Mouse (Mus musculus): ENCODE measurements at regions not wholly inside any gene's neighbourhood (a gene's known extent, or its start where the extent isn't known, plus 50 kb on each side); places are given as distances from the start of the nearest gene placed in this dataset.

DNA sequence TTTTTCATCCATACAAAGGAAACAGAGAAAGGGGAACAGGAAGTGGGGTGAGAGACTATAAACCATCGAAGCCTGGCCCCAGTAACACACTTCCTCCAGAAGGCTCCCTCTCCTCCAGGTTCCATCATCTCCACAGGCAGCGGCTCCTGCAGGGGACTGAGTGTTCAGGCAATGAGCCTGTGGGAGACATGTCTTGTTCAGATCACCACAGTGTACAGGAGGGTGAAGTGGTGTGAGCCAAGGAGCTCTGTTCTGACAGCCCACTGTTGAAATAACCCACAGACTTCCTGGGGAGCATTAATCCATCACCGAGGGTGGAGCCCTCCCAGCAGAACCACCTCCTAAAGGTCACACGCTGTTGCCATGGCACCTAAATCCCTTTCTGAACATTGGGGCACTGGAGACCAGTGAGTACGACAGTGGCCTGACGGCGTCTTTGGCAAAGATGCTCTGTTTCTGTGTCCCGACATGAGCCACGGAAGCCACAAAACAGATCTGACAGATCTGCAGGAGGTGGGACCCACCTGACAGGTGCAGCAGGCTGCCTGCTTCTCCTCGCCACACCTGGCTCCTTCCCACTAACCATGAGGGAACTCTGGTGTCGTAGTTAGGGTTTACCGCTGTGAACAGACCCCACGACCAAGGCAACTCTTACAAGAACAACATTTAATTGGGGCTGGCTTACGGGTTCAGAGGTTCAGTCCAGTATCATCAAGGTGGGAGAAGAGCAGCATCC lies 60.9 kb downstream of the Psmg1 start:
- DNase-seq (ENCODE audit: low spot score in 2 of 2), result no peak

DNA sequence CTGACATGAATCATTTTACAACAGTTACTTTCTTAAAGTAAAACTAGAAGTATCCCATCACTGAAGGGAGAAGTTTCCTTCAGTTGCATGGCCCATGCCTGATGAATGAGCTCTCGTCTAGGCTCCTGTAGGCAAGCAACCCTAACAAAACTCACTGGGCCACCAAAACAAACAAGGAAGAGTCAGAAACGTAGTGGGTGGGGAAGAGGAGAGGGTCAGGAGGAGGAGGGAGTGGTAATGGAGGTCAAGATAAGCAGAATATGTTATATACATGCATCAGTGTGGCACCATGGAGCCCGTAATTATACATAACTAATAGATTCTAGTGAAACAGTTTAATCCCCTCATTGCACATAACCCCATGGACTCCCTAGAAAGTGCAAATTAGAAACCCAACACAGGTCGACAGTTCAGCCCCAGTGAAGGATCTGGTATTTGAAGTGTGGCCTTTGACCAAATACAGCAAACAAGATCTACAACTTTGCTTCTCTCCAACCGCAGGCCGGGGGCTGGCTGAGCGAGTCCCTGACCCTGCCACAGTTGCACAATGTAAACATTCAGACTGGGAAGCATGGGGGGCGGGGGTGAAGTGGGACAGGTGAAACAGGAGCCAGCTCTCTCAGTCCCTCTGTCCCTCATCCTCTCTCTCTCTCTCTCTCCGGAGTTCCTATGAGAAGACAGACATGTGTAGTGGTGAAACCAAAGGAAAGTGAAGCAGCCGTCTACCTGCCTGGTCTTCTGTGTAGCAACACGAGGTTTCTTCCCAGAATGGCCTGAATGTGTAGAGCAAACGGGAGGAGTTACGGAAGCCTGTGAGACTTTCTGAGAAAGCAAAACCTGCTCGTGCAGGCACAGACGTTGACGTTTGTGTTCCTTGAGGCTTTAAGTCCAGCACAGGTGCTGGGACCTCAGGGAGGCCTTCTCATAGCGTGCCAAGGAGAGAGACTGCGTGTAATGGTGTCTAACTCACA lies 62.2 kb downstream of the Psmg1 start:
- no peak for DNase-seq (ENCODE audit: low spot score in 2 of 2)

GRCm38 (mm10) chr16:95926558-95926957 lies 64.2 kb downstream of the Psmg1 start:
- DNase-seq (ENCODE audit: low spot score in 2 of 2), result no peak

GRCm38 (mm10) chr16:95924716-95925115 lies 66.0 kb downstream of the Psmg1 start:
- no peak for DNase-seq (ENCODE audit: low spot score in 2 of 2)

DNA sequence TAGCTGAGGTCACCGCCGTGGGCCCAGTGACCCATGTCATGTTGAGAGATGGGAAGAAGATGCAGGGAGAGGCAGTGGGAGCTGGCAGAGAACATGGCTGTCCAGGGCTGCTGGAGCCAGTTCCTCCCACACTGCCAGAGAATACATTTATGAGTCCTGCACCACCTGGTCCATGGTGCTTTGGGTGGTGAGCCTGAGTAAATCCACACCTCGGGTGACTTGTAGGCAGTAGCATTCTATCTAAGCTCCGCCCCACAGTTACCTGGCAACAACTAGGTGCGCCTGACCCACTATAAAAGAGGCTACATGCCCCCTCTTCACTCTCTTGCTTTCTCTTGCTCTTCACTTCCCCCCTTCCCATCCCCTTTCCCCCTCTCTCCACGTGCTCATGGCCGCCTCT lies 66.8 kb downstream of the Psmg1 start:
- no peak for DNase-seq (ENCODE audit: low spot score in 2 of 2)

GRCm38 (mm10) chr16:95922369-95922934 lies 68.3 kb downstream of the Psmg1 start:
- no peak for DNase-seq (ENCODE audit: low spot score in 2 of 2)

GRCm38 (mm10) chr16:95921169-95921568 lies 69.6 kb downstream of the Psmg1 start:
- no peak for DNase-seq (ENCODE audit: low spot score in 2 of 2)

- no peak for DNase-seq (ENCODE audit: low spot score in 2 of 2)
These were observed 71.9 kb downstream of the Psmg1 start for GRCm38 (mm10) chr16:95918651-95919425.

DNA sequence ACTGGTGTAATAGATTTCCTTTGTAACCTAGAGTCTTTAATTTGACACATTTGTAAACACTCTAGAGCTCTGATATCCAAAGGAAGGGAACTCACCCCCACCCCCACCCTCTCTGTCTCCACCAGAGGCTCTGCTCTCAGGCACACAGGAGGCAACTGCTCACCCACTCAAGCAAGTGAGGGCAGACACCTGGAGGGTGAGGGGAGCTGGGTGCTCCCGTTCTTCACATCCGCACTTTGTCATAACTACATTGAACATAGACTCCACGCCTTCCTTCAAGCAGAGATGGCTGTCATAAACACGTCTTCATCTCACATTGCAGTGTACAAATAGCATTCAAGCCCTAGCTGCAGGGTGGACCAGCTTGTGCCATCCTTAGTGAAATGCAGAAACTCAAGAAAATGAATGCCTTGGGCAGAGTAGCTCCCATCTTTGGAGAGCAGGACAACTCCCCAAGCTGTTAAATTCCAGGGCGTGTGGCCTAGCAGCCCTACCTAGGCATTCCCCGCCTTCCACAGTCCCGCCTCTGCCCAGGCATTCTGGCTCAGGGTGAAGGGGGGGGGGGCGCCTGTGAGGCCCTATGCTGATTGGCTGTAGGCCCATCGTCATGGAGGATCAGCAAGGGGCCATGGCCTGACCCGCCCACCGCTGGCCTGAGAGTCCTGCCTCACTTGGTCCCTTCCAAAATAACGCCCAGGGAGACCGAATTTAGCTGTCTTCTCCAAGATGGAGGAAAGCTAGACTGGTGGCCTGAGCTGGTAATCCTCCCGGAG lies 72.9 kb downstream of the Psmg1 start:
- no peak for DNase-seq (ENCODE audit: low spot score in 2 of 2)

- no peak for DNase-seq (ENCODE audit: low spot score in 2 of 2)
These were observed 76.9 kb downstream of the Psmg1 start for GRCm38 (mm10) chr16:95913879-95914278.

DNA sequence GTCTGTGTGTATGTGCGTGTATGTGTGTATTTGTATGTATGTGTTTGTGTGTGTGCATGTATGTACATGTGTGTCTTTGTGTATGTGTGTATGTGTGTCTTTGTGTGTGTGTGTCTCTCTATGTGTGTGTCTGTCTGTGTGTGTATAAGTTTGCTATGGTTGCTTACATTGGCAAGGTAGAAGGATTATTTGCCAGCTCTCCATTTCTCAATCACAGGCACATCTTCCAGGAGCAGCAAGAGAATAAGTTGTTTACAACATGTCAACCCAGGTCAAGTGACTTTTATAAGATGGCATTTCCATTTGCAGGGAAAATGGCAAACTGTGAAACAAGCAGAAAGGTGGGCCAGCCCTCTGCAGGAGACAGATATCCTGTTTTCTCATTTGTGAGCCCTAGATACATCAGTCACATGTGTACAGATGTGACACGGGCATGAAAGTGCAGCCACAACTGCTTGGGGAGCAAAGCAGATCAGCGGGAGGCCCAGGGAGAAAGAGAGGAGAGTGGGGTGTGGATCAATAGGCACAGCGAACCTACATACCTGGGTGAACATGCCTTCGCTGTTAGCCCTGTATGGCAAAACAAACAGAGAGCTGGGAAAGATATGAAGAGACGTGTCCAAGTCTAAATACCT lies 86.1 kb downstream of the Psmg1 start:
- DNase-seq (ENCODE audit: low spot score in 2 of 2), result no peak

DNA sequence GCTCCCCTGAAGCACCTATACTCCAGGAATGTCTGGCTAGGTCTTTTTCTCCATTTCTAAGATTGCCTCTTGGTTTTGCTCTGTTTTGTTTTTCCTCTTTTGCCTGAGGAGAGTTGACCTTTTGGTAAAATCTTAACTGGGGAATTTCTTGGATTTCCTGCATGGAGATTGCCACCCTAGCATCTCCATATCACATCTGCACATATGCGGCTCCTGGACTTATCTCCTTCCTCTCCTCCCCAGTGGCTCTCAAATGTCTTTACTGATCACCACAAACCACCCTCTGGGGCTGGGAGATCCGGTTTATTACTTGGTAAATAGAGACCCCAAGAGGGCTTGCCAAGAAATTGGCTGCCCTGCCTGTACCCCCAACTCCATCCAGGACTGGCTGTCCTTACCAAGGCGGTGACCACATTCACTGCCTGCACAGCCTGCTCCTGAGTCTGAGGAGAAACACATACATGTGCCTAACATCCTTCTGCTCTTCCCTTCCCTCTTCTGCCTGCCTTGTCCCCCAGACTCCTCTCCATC lies 87.3 kb downstream of the Psmg1 start:
- DNase-seq (ENCODE audit: low spot score in 2 of 2), result no peak

GRCm38 (mm10) chr16:95902177-95902576 lies 88.6 kb downstream of the Psmg1 start:
- no peak for DNase-seq (ENCODE audit: low spot score in 2 of 2)

DNA sequence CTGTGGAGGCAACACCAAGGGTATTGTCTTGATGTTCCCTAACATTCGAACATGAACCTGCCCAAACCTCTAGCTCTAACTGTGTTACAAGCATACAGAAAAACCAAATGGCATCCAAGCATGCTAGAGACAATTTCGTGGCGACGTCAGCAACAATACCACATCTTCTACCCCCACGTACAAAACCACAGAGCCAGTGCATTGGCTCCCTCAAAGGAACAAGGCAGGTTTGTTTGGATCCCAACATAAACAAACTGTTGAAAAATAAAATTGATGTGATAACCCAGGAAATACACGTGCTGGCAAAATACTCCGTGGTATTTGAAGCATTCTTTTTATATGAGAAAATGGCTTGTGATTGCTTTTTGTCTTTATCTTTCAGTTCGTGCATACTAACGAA lies 89.4 kb downstream of the Psmg1 start:
- no peak for DNase-seq (ENCODE audit: low spot score in 2 of 2)

GRCm38 (mm10) chr16:95900181-95900580 lies 90.6 kb downstream of the Psmg1 start:
- no peak for DNase-seq (ENCODE audit: low spot score in 2 of 2)

DNA sequence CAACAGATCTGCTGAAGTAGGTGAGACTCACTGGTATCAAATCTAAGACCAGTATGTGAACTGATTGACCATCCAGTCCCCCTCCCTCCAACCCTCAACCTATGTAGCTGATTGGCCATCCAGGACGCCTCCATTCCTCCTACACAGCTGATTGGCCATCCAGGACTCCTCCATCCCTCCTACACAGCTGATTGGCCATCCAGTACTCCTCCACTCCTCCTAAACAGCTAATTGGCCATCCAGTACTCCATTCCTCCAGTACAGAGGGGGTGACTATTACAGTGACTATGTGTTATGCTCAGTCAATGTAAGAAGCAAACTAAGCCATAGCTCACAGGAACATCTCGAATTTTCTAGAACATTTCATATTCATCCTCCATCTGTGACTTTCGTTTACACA lies 91.1 kb downstream of the Psmg1 start:
- no peak for DNase-seq (ENCODE audit: low spot score in 2 of 2)

- DNase-seq (ENCODE audit: low spot score in 2 of 2), result no peak
These were observed 92.9 kb downstream of the Psmg1 start for GRCm38 (mm10) chr16:95897843-95898242.

DNA sequence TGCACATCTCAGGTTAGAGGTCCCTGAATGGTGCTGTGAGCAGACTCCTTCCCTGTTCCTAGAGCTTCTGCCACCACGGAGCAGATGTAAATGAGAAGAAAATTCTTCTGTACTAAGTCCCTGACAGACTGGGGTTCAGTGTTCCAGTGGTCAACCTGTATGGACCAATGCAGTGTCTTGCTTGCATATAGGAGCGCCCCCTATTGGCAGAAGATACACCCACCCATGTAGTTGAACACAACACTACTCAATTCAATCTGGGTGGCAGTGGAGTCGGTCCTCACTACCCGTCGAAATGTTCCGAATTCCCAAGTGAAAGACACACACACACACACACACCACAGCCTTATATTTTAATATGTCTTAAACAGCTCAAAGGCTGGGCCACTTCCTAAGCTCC lies 94.6 kb downstream of the Psmg1 start:
- DNase-seq (ENCODE audit: low spot score in 2 of 2), result no peak

GRCm38 (mm10) chr16:95893534-95894290 lies 97.0 kb downstream of the Psmg1 start:
- no peak for DNase-seq (ENCODE audit: low spot score in 2 of 2)

Measured in adrenal gland, adult 18-20 months (tissue).